Mouse (Mus musculus): Measurements from ENCODE around the gene Dph1.
A peak's percentile ranks its signal among the peaks of the same experiment; 100 is the strongest.

DNA sequence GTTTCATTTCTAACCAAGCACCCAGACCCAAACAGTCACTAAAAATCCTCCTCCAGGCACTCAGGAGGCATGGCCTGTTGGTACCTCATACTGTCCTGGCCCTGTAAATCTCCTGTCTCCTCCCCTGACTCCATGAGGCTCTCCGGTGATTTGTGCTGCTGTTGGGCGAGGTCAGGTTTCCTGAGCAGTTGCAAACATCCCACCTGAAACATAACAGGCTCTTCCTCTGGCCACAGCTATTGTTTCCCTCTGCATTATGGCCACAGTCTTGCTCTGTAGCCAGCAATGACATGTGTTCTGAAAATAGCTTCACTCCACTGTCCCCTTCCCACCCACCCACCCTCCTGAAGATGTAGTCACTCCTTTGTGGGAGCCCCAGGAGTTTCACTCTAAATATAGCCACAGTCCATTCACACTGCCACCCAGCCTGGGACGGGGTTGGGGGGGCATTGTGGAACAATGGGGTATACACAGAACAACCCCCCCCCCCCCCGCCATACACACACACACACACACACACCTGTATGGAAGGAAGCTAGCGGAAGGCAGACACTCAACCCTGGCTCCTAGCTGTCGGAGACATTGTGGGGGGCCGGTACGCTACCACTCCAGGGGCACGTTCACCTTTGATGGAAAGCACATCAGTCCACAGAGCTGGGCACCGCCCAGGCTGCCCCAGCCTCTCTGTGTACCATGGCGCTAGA lies 42.6 kb downstream of the Dph1 start:
- TF ChIP-seq CTCF (IDR thresholded peaks at IDR 0.05) = no peak
- TF ChIP-seq POLR2A (IDR thresholded peaks at IDR 0.05; ENCODE audit: insufficient read depth, low read depth, low read length) = 0 out of 2 replicates have a peak, but pooled peaks have one; percentile 19

All from heart, adult 2 months (tissue).